Mouse (Mus musculus) mouse trophoblast stem cell (cell line): ENCODE measurements at regions not wholly inside any gene's neighbourhood (a gene's known extent, or its start where the extent isn't known, plus 50 kb on each side); places are given as distances from the start of the nearest gene placed in this dataset.

Experiments
- in situ Hi-C, 2 experiments: fragments of 300-500 bp; cut with MseI, MboI; formaldehyde crosslinking; loops; 2 replicates in 1 of 2; 3 replicates in 1 of 2; pipeline ENCODE4 v1.15.1; 2025

DNA sequence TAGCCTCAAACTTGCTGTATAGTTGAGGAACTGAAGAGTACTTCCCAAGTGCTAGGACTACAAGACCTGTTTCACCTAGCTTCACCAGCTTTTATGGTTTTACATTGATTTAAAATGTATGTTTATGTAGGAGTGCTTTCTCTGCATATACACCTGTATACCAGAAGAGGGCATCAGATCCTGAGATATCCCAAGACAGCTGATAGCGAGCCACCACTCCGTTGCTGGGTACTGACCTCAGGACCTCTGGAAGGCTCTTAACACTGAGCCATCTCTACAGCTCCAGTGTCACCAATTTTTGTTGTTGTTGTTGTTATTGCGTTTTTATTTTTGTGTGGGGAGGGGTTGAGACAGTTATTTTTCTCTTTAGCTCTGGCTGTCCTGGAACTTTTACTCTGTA, 55.9 kb upstream of the Ddx3x start:
- in situ Hi-C loops = loop anchor here (25.0 kb wide), 2 partner anchors 237 to 437 kb away; partner anchors contain the start of genes Gpr82 (in 2 of the 2) and Nyx (in 2 of the 2)

DNA sequence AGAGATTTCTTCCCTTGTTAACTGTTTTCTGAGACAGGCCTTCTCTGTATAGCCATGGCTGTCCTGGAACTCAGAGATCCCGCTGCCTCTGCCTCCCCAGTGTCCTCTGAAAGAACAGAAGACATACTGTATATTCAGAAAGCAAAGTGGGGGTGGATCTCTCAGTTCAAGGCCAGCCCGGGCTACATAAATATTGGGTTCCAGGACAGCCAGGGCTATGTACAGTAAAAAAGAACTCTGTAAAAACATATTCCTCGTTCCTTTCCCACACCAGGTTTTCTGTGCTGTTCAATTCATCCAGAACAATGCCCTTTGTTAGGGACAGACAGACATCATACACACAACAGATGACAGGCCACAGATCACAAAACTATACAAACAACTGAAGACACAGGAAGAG, 54.3 kb upstream of the Ddx3x start:
- in situ Hi-C loops = loop anchor here (25.0 kb wide), 2 partner anchors 236 to 436 kb away; partner anchors contain the start of genes Gpr82 (in 2 of the 2) and Nyx (in 2 of the 2)

DNA sequence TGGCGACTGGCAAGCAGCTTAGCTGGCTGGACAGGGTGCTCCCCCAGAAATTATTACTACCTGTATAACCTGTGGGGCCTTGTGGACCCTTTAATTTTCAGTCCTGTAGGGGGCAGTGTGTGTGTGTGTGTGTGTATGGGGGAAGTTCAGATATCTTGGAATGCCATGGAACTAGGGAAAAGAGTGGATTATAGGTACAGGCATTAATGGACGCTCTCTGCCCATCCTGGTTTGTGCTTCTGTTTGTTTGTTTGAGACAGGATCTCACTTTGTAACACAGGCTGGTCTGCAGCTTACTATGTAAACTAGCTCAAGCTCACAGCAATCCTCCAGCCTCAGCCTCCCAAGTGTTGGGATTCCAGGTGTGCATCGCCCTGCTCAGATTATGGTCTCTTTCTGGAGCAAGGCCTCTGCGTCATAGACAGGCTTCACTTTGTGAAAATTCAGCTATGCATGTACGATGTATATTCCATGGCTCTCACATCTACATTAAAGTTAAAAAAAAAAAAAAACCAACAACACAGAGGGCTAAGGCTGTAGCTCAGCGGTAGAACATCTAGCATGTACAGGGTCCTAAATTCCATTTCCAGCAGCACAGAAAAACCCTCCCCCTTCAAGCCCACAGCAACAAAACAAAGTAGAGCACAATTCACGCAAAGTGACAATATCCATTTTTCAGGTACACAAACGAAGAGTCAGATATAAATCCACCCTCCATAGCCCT, 50.7 kb upstream of the Ddx3x start:
- in situ Hi-C loops = loop anchor here (25.0 kb wide), 2 partner anchors 232 to 432 kb away; partner anchors contain the start of genes Gpr82 (in 2 of the 2) and Nyx (in 2 of the 2)

DNA sequence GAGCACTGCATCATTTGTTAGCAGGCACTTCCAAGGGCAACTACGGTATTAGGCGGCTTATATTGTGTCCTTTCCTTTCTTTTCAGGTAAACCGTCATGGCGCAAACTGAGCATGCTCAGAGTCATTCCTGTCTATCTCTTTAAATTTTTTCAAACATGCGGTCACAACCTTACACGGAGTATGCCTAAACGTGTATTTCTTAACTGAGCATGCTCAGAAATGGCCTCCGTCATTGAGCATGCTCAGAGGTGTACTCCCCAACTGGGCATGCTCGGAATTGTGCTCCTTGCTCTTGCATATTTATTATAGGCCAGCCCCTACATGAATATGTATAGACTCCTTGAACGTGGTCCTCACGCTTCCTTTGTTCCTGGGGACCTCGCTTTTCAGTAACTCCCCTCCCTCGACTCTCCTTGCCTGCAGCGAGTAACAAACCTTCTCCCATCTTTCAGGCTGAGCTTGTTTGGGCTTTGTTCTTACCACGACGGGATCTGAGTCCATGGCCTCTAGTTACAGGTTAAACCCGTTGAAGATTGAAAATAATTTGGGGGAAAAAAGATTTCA, 50.1 kb upstream of the Ddx3x start:
- in situ Hi-C loops = loop anchor here (25.0 kb wide), 2 partner anchors 232 to 432 kb away; partner anchors contain the start of genes Gpr82 (in 2 of the 2) and Nyx (in 2 of the 2)
